Mouse (Mus musculus) midbrain, embryonic 15.5 days (tissue): Measurements from ENCODE around the gene Ghrh. TPM values are rescaled to one million over a fixed set of nuclear protein-coding genes. Genes with fewer than 3 reads are reported as not detected.

Experiments
- ATAC-seq: fragments of 200-750 bp; cut with Nextera tagmentation; replicated peaks from 2 replicates; pipeline ENCODE4 v1.8.0; 2017; ENCODE audit warnings: moderate TSS enrichment
- H3K27ac ChIP-seq: fragments of 300-500 bp; sonication (generic); 2 replicates; pipeline ENCODE4 v1.5.1; 2015; ENCODE audit warnings: mild to moderate bottlenecking, inconsistent platforms
- H3K27me3 ChIP-seq: fragments of 300-500 bp; sonication (generic); replicated peaks from 2 replicates; pipeline ENCODE4 v1.6.1; 2015; ENCODE audit warnings: inconsistent platforms
- H3K36me3 ChIP-seq: fragments of 300-500 bp; sonication (generic); replicated peaks from 2 replicates; pipeline ENCODE4 v1.6.1; 2015; ENCODE audit warnings: inconsistent platforms
- H3K4me1 ChIP-seq: fragments of 300-500 bp; sonication (generic); 2 replicates; pipeline ENCODE4 v1.6.1; 2015; ENCODE audit warnings: inconsistent platforms
- H3K4me2 ChIP-seq: fragments of 300-500 bp; sonication (generic); 2 replicates; pipeline ENCODE4 v1.6.1; 2015; ENCODE audit warnings: inconsistent platforms, mild to moderate bottlenecking, moderate library complexity
- H3K4me3 ChIP-seq: fragments of 300-500 bp; sonication (generic); 2 replicates; pipeline ENCODE4 v1.5.1; 2015; ENCODE audit warnings: mild to moderate bottlenecking, inconsistent platforms
- H3K9ac ChIP-seq: fragments of 300-500 bp; sonication (generic); 2 replicates; pipeline ENCODE4 v1.6.1; 2015; ENCODE audit warnings: mild to moderate bottlenecking, inconsistent platforms
- H3K9me3 ChIP-seq: fragments of 300-500 bp; sonication (generic); 2 replicates; pipeline ENCODE4 v1.6.1; 2016; ENCODE audit warnings: inconsistent platforms
- WGBS: fragments of 180-500 bp; shearing (Covaris S2); methylation state at CpG from one replicate; pipeline ENCODE4 v1.1.7; 2015; ENCODE audit warnings: mixed read lengths; 5-methylcytosine and 5-hydroxymethylcytosine counted together
- polyA plus RNA-seq: library from polyadenylated mRNA; unstranded; fragments of >200 nt; fragmentation: Nextera tagmentation; extraction: Ambion mirVana; gene quantifications from 2 replicates; pipeline ENCODE4 v1.2.1, GENCODE M21; 2015

Gene Ghrh
- polyA plus RNA-seq, 1 experiment from 2014 or later, result 4.1 TPM

DNA sequence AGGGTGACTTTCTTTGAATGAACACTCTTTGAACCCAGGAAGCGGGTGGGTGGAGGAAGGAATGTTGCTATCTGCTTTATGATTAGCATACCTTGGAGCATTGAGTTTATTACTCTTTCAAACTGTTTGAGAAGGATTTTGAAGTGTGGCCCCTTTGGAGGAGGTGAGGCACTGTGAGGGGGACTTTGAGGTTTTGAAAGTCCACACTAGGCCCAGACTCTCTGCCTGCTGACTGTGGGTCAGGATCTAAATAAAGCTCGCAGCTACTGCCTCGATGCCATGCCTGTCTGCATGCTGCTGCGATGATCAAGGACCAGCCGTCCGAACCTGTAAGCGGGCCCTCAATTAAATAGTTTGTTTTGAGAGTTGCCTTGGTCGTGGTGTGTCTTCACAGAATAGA lies 27.7 kb upstream of the Ghrh start:
- Histone ChIP-seq H3K27me3 (no peaks in the 10 kb centered on the region), H3K4me3 (no peak overlapping the region), H3K9me3 (no peaks in the 10 kb centered on the region), H3K9ac (no peak overlapping the region), H3K4me1 (peaks cover 19% of the 10 kb centered on the region), H3K4me2 (no peak overlapping the region), H3K27ac (no peak overlapping the region), H3K36me3 (no peaks in the 10 kb centered on the region; the same call in 1 of the 2 replicates)
- WGBS, result 44% methylated on average over 8 of the region's 8 CpGs
- no peak for ATAC-seq

DNA sequence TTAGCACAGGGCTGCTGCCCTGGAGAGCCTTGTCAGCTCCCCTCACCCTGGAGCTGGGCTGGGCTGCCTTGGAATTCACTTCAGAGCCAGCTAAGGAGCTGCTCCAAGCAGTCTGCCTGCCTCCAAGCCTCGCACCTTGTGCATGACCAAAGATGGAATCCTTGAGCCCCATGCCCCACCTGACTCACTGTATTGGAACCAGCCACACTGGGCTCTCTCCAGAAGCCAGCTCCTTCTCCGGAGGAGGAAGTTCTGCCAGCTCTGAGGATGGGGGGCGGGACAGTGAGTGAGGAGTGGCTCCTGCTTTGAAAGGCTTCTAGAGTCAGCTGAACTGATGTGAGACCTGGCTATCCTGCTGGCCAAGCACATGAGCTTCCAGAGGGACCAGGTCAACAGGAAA lies 26.4 kb upstream of the Ghrh start:
- peaks cover 27% of the 10 kb centered on the region for H3K4me1 ChIP-seq
- 85% methylated on average over 3 of the region's 3 CpGs for WGBS
- H3K4me2 ChIP-seq, result no peak overlapping the region
- no peak overlapping the region for H3K9ac ChIP-seq
- H3K27ac ChIP-seq, result no peak overlapping the region
- no peaks in the 10 kb centered on the region for H3K27me3 ChIP-seq
- no peak for ATAC-seq
- no peak overlapping the region for H3K4me3 ChIP-seq
- H3K36me3 ChIP-seq, result no peaks in the 10 kb centered on the region
- H3K9me3 ChIP-seq, result no peaks in the 10 kb centered on the region

DNA sequence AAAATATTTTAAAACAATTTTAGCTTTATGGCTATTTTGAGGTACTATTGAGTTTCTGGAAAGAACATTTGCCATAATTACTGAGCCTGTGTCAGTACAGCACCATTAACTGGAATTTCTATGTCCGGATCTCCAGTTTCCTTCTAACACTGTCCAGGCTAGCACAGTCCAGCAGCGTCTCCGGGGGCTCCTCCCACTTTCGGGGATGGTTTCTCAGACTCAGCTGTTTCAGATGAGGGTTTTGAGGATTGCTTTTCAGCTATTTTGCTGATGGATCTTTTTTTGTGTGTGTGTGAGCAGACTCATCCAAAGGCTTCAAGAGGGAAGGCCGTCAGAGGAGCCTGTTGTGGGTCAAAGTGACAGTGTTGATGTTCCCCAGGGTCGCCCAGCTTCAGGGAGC lies 24.4 kb upstream of the Ghrh start:
- H3K4me2 ChIP-seq, result no peak overlapping the region
- peaks cover 41% of the 10 kb centered on the region for H3K4me1 ChIP-seq
- ATAC-seq, result no peak
- H3K4me3 ChIP-seq, result no peak overlapping the region
- no peaks in the 10 kb centered on the region for H3K27me3 ChIP-seq
- H3K9me3 ChIP-seq, result no peaks in the 10 kb centered on the region
- no peak overlapping the region for H3K9ac ChIP-seq
- H3K36me3 ChIP-seq, result no peaks in the 10 kb centered on the region
- WGBS, result 84% methylated on average over 6 of the region's 6 CpGs
- H3K27ac ChIP-seq, result no peak overlapping the region

DNA sequence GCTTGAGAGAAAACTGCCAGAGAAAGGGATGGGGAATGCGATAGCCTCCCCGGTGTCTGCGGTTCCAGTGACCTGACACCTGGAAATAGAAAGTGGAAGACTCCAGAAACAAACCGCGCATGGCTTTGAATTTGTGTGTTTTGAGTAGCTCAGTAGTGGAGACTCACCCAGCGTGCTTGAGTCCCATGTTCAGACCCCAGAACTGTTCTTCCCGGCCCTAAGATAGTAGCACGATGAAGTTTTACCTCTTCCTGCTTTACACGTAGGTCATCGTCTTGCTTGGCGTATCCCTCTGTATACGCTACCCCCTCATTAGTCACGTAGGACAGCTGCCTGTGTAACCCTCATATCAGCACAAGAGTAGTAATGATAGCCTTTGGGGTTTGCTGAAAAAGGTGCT lies 20.7 kb upstream of the Ghrh start:
- Histone ChIP-seq H3K36me3 (no peaks in the 10 kb centered on the region), H3K4me3 (peak overlapping the region; percentile 86), H3K27me3 (no peaks in the 10 kb centered on the region), H3K27ac (peak overlapping the region; percentile 87), H3K4me1 (peaks cover 23% of the 10 kb centered on the region), H3K9me3 (no peaks in the 10 kb centered on the region), H3K9ac (peak overlapping the region; percentile 89), H3K4me2 (peak overlapping the region; percentile 89)
- WGBS, result 7% methylated on average over 13 of the region's 13 CpGs
- ATAC-seq, result peak; percentile 35

DNA sequence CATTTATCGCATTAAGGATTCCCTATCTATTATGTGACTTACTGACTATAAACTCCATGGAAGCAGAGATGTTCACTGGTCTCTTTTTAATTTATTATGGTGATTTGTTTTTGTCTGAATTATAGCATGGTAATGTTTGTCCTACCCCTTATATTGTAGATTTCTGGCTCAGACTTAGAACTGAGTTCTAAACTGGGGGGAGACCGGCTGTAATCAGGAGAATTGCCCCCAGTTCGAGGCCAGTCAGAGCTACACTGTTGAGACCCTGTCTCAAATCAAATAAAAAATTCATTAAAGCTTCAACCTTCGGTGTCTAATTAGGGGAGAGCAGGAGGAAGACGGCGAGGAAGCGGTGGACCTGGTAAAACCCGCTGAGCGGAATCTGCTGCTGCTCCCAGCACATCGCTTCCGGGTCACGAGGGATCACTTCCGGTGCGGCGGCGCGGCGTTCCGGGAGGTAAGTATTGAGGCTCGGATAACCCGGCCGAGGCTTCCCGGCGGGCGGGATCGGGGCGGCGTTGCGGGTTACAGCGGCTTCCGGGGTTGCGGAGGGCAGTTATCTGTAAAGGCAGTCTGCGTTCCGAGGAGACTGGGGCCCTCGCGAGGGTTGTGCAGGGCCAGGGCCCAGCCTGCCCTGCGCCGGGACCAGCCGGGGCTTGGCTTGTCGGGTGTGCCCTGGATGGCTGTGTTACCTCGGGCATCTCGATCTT lies 20.0 kb upstream of the Ghrh start, which contains the start of gene Manbal:
Manbal (plus strand) TSS at position 411 of the 710 bp plus-strand sequence.
- Histone ChIP-seq H3K36me3 (no peaks in the 10 kb centered on the region), H3K4me2 (peak within 1 kb of the TSS; percentile 89), H3K27ac (peak within 1 kb of the TSS; percentile 87), H3K4me3 (peak within 1 kb of the TSS; percentile 86), H3K27me3 (no peaks in the 10 kb centered on the region), H3K9ac (peak within 1 kb of the TSS; percentile 89), H3K4me1 (peaks cover 23% of the 10 kb centered on the region), H3K9me3 (no peaks in the 10 kb centered on the region)
- peak; percentile 90 for ATAC-seq
- 4% methylated on average over 42 of the region's 42 CpGs for WGBS

DNA sequence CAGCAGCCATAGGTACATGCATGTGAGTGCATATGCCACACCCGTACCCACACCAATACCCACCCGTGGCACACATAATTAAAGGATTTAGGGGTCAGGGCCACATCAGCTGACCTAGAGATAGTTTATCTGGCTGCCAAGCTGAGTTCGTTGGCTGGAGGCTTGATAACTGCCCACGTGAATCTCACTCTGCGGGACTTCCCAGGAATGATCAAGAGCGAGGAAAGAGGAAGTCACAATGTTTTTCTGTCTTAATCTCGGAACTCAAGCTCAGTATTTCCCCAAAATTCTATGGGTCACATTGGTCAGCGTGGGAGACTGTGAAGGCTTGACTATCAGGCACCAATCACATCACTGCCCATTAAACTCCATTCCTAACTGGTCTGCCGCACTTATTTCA lies 19.5 kb upstream of the Ghrh start:
- peak overlapping the region; percentile 89 for H3K4me2 ChIP-seq
- H3K27me3 ChIP-seq, result no peaks in the 10 kb centered on the region
- H3K4me1 ChIP-seq, result peaks cover 23% of the 10 kb centered on the region
- WGBS, result 85% methylated on average over 9 of the region's 9 CpGs
- peak overlapping the region; percentile 87 for H3K27ac ChIP-seq
- no peaks in the 10 kb centered on the region for H3K36me3 ChIP-seq
- no peaks in the 10 kb centered on the region for H3K9me3 ChIP-seq
- H3K4me3 ChIP-seq, result no peak overlapping the region
- no peak overlapping the region for H3K9ac ChIP-seq
- ATAC-seq, result no peak

DNA sequence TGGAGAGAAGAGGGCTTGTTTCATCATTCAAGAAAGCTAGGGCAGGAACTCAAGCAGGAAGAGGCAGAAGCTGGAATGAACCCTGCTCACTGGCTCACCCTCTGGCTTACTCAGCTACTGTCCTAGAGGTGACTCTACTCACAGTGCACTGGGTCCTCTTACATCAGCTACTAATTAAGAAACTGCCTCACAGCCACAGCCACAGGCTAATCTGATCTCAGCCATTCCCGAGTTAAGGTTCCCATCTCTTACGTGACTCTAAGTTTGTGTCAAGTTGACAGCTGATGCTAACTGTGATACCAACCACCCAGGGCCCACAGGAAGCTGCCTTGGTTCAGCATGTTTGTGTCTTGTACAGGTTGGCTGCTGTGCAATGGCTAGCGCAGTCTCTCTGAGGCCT lies 15.7 kb upstream of the Ghrh start:
- Histone ChIP-seq H3K4me2 (no peak overlapping the region), H3K27ac (no peak overlapping the region), H3K9me3 (no peaks in the 10 kb centered on the region), H3K9ac (no peak overlapping the region), H3K4me1 (peaks cover 8% of the 10 kb centered on the region), H3K27me3 (no peaks in the 10 kb centered on the region), H3K4me3 (no peak overlapping the region), H3K36me3 (no peaks in the 10 kb centered on the region)
- ATAC-seq, result no peak
- WGBS, result 85% methylated on average over 3 of the region's 3 CpGs

DNA sequence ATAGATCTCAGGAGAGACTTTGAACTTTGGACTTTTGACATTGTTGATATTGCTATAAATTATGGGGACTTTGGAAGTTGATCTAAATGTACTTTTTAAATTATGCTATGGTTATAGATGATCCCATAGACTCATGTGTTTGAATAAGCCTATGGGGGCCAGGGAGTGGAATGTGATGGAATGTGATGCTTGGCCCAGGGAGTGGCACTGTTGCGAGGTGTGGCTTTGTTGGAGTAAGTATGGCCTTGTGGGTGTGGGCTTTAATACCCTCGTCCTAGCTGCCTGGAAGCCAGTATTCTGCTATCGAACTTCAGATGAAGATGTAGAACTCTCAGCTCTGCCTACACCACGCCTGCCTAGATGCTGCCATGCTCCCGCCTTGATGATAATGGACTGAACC lies 12.7 kb upstream of the Ghrh start:
- Histone ChIP-seq H3K27ac (no peak overlapping the region), H3K4me3 (no peak overlapping the region), H3K9me3 (no peaks in the 10 kb centered on the region), H3K36me3 (no peaks in the 10 kb centered on the region), H3K4me2 (no peak overlapping the region), H3K27me3 (no peaks in the 10 kb centered on the region), H3K9ac (no peak overlapping the region), H3K4me1 (no peaks in the 10 kb centered on the region)
- 83% methylated on average over 5 of the region's 5 CpGs for WGBS
- ATAC-seq, result no peak

DNA sequence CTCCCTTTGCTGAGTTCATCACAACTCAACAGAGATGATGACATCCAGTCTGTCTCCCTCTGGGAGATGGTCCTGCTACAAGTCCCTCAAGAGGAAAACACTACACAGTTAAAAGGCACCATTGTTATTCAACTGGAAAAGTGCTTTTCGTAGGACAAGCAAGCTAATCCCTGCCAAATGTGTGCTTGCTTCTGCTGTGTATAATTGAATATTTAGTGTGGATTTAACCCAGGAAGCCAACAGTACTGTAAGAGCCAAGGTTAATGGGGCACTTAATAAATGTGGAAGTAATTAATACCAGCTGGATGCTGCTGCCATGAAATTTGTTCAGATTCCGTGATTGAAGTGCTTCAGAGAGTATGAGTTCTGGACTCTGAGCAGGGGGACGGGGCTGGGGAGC lies 6.8 kb upstream of the Ghrh start:
- no peak overlapping the region for H3K27ac ChIP-seq
- H3K9ac ChIP-seq, result no peak overlapping the region
- peaks cover 11% of the 10 kb centered on the region for H3K4me1 ChIP-seq
- no peak overlapping the region for H3K4me3 ChIP-seq
- ATAC-seq, result no peak
- no peak overlapping the region for H3K4me2 ChIP-seq
- H3K9me3 ChIP-seq, result no peaks in the 10 kb centered on the region
- H3K36me3 ChIP-seq, result no peaks in the 10 kb centered on the region
- H3K27me3 ChIP-seq, result no peaks in the 10 kb centered on the region
- 60% methylated on average over 3 of the region's 3 CpGs for WGBS

DNA sequence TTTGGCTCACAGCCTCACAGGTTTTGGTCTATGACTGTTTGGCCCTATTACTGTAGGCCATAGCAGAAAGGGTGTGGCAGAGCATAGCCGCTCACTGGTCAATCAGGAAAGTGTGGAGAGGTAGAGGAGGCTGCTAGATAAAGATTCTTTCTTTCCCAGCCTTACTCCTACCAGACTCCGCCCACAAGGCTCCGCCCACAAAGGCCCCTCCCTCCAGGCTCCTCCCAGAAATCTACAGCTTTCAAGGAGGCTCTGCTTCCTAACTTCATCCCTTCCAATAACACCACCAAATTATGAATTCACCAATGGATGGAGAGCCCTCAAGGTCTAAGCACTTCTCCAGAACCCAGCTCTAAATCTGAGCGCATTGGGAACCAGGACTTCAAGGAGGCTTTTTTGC lies 5.9 kb upstream of the Ghrh start:
- 75% methylated on average over 4 of the region's 4 CpGs for WGBS
- no peak overlapping the region for H3K4me2 ChIP-seq
- no peak for ATAC-seq
- no peak overlapping the region for H3K9ac ChIP-seq
- H3K9me3 ChIP-seq, result no peaks in the 10 kb centered on the region
- H3K4me1 ChIP-seq, result peaks cover 19% of the 10 kb centered on the region
- no peaks in the 10 kb centered on the region for H3K36me3 ChIP-seq
- no peak overlapping the region for H3K27ac ChIP-seq
- no peaks in the 10 kb centered on the region for H3K27me3 ChIP-seq
- no peak overlapping the region for H3K4me3 ChIP-seq

DNA sequence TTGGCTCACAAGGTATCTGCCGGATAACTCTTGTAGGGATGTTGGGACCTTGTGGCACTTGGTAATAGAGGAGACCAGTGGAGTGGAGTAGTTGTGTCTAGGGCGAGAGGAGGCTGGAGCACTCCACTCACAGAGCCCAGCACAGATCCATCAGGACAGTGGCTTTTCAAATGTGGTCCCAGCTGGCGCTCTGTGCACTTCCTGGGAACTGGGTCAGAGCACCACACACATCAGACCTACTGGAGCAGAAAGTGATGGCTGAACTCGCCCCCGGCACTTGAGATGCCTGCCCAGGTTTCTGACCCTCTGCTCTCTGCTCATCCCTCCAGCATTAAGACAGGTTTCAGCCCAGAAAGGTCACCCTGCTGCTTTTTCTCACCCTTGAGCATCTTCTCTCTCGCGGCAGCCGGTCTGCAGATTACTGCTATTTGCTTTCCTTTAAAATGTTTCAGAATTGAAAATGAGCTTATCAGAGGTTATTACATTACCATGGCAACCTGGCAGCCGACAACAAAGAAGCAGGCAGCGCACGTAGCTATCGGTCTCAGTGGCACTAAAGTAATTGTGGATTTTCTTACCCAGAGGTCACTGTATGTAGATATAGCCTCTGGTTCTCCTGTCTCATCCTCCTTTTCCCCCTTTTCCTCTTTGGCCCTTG lies 1.9 kb upstream of the Ghrh start:
- H3K4me3 ChIP-seq, result no peak overlapping the region
- ATAC-seq, result peak; percentile 77
- peaks cover 43% of the 10 kb centered on the region for H3K4me1 ChIP-seq
- H3K27ac ChIP-seq, result peak overlapping the region; percentile 91
- WGBS, result 23% methylated on average over 12 of the region's 12 CpGs
- no peaks in the 10 kb centered on the region for H3K36me3 ChIP-seq
- H3K9me3 ChIP-seq, result no peaks in the 10 kb centered on the region
- H3K27me3 ChIP-seq, result no peaks in the 10 kb centered on the region
- no peak overlapping the region for H3K9ac ChIP-seq
- H3K4me2 ChIP-seq, result peak overlapping the region; percentile 36

DNA sequence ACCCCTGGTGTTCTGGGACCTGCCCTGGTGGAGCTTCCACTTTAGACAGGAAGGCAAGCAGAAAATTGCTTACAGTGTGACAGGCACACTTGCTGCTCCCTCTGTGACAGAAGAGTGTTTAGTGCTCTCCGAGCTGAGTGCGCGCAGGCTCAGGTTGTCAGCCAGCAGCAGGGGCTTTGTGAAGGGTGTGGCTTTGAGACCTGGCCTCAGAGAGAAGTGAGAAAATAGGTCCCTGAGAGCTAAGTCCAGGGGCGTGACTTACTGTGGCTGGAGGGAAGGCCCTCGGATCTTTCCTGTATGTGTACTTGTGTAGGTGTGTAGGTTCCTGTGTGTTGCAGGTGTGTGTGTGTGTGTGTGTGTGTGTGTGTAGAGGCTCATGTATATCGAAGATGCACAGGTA lies 4.0 kb downstream of the Ghrh start:
- H3K27me3 ChIP-seq, result no peaks in the 10 kb centered on the region
- no peaks in the 10 kb centered on the region for H3K9me3 ChIP-seq
- peaks cover 64% of the 10 kb centered on the region for H3K4me1 ChIP-seq
- H3K4me2 ChIP-seq, result no peak overlapping the region
- ATAC-seq, result no peak
- H3K36me3 ChIP-seq, result no peaks in the 10 kb centered on the region
- no peak overlapping the region for H3K9ac ChIP-seq
- H3K4me3 ChIP-seq, result no peak overlapping the region
- peak overlapping the region; percentile 59 for H3K27ac ChIP-seq
- 63% methylated on average over 6 of the region's 6 CpGs for WGBS
